Mouse (Mus musculus) retina, adult 2 months (tissue): ENCODE data around the gene Ndc1.
"Not testable (repeated sequence)": the region's sequence is repeated elsewhere in the genome, so short reads cannot be mapped to it uniquely, and the experiment has no call there.

Experiments used
- DNase-seq: peaks from one replicate; pipeline ENCODE4 v3.0.0-alpha.2; 2012; ENCODE audit warnings: low read depth, low spot score

Gene Ndc1

GRCm38 (mm10) chr4:107364190-107364639, 3.4 kb upstream of the Ndc1 start:
- no peak for DNase-seq

GRCm38 (mm10) chr4:107366408-107366807, 1.2 kb upstream of the Ndc1 start:
- not testable (repeated sequence) for DNase-seq

GRCm38 (mm10) chr4:107372304-107372703, 4.7 kb downstream of the Ndc1 start:
- no peak for DNase-seq

GRCm38 (mm10) chr4:107374677-107375076, 7.1 kb downstream of the Ndc1 start:
- DNase-seq, result no peak

- no peak for DNase-seq
Observed at GRCm38 (mm10) chr4:107378954-107379353, 11.4 kb downstream of the Ndc1 start.

- no peak for DNase-seq
Observed at GRCm38 (mm10) chr4:107380871-107381270, 13.3 kb downstream of the Ndc1 start.

- DNase-seq, result no peak
Observed at GRCm38 (mm10) chr4:107387038-107387437, 19.5 kb downstream of the Ndc1 start.

- no peak for DNase-seq
Observed at GRCm38 (mm10) chr4:107387465-107387864, 19.9 kb downstream of the Ndc1 start.

- DNase-seq, result no peak
Observed at GRCm38 (mm10) chr4:107388291-107388690, 20.7 kb downstream of the Ndc1 start.

- no peak for DNase-seq
Observed at GRCm38 (mm10) chr4:107389345-107389744, 21.8 kb downstream of the Ndc1 start.

- DNase-seq, result no peak
Observed at GRCm38 (mm10) chr4:107393771-107394170, 26.2 kb downstream of the Ndc1 start.

GRCm38 (mm10) chr4:107420202-107420601, 52.6 kb downstream of the Ndc1 start:
- DNase-seq, result no peak

- DNase-seq, result no peak
Observed at GRCm38 (mm10) chr4:107421711-107422110, 54.1 kb downstream of the Ndc1 start.

- peak; percentile 39 for DNase-seq
Observed at GRCm38 (mm10) chr4:107422176-107422575, 54.6 kb downstream of the Ndc1 start.

GRCm38 (mm10) chr4:107425616-107426015, 58.0 kb downstream of the Ndc1 start:
- DNase-seq, result no peak

- no peak for DNase-seq
Observed at GRCm38 (mm10) chr4:107426631-107427030, 59.0 kb downstream of the Ndc1 start.

GRCm38 (mm10) chr4:107432717-107433116, 65.1 kb downstream of the Ndc1 start:
- DNase-seq, result no peak

GRCm38 (mm10) chr4:107433998-107434355, 66.4 kb downstream of the Ndc1 start:
- DNase-seq, result no peak

GRCm38 (mm10) chr4:107434356-107435237, 67.0 kb downstream of the Ndc1 start, which contains the start of gene Glis1:
TSS of gene Glis1 (plus strand) at chr4:107434591.
- no peak for DNase-seq

GRCm38 (mm10) chr4:107435238-107435946, 67.8 kb downstream of the Ndc1 start:
- no peak for DNase-seq

GRCm38 (mm10) chr4:107436476-107436875, 68.9 kb downstream of the Ndc1 start:
- DNase-seq, result no peak

- no peak for DNase-seq
Observed at GRCm38 (mm10) chr4:107438741-107439140, 71.2 kb downstream of the Ndc1 start.

GRCm38 (mm10) chr4:107440306-107440705, 72.7 kb downstream of the Ndc1 start:
- no peak for DNase-seq
